Mouse (Mus musculus) forebrain, embryonic 10.5 days (tissue): ENCODE measurements around the gene Hcn2. TPM values are rescaled to one million over a fixed set of nuclear protein-coding genes. Genes with fewer than 3 reads are reported as not detected.

Source experiments
- DNase-seq: peaks from one replicate; pipeline ENCODE4 v3.0.0-alpha.2; 2017; ENCODE audit warnings: low spot score; ENCODE audit errors: extremely low spot score
- H3K27ac ChIP-seq: fragments of 300-500 bp; sonication (generic); 2 replicates; pipeline ENCODE4 v1.5.1; 2016; ENCODE audit warnings: mild to moderate bottlenecking
- H3K27me3 ChIP-seq: fragments of 300-500 bp; sonication (generic); 2 replicates; pipeline ENCODE4 v1.6.1; 2016; ENCODE audit warnings: mild to moderate bottlenecking; ENCODE audit not compliant: poor library complexity, severe bottlenecking
- H3K36me3 ChIP-seq: fragments of 300-500 bp; sonication (generic); replicated peaks from 2 replicates; pipeline ENCODE4 v1.6.1; 2016; ENCODE audit warnings: mild to moderate bottlenecking, moderate library complexity
- H3K4me1 ChIP-seq: fragments of 300-500 bp; sonication (generic); 2 replicates; pipeline ENCODE4 v1.6.1; 2016
- H3K4me3 ChIP-seq: fragments of 300-500 bp; sonication (generic); 2 replicates; pipeline ENCODE4 v1.5.1; 2016; ENCODE audit warnings: mild to moderate bottlenecking, moderate library complexity
- H3K9me3 ChIP-seq: fragments of 300-500 bp; sonication (generic); 2 replicates; pipeline ENCODE4 v1.6.1; 2016; ENCODE audit warnings: mild to moderate bottlenecking, moderate library complexity
- WGBS: fragments of 180-500 bp; shearing (Covaris S2); methylation state at CpG from one replicate; pipeline ENCODE4 v1.1.7; 2016; 5-methylcytosine and 5-hydroxymethylcytosine counted together
- polyA plus RNA-seq: library from polyadenylated mRNA; unstranded; fragments of >200 nt; fragmentation: Nextera tagmentation; extraction: Ambion mirVana; gene quantifications from 2 replicates; pipeline ENCODE4 v1.2.1, GENCODE M21; 2016

Hcn2 gene
- polyA plus RNA-seq, 1 experiment from 2014 or later = not detected

DNA sequence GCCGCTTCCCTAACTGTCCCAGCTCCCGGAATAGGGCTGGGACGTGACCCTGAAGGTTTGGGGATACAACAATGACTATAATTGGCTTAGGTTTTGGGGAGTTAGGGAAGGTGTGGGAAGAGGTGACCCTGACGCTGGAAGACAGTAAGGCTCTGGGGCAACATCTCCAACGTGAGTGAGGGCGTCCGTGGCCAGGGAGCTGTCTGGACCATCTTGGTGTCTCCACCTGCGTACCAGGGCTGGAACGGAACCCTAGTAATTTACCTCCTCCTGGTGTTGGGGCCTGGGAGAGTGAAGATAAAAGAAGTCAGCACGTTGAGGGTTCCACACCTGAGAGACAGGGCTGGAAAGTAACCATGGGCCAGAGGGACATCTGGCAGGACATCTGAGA lies 11.5 kb upstream of the Hcn2 start:
- Histone ChIP-seq H3K27ac (peak overlapping the region; percentile 98), H3K4me1 (peaks cover 67% of the 10 kb centered on the region), H3K36me3 (peaks cover 41% of the 10 kb centered on the region), H3K9me3 (no peaks in the 10 kb centered on the region), H3K27me3 (no peaks in the 10 kb centered on the region), H3K4me3 (peak overlapping the region; percentile 86)
- no peak for DNase-seq
- WGBS = 5% methylated on average over 10 of the region's 10 CpGs

DNA sequence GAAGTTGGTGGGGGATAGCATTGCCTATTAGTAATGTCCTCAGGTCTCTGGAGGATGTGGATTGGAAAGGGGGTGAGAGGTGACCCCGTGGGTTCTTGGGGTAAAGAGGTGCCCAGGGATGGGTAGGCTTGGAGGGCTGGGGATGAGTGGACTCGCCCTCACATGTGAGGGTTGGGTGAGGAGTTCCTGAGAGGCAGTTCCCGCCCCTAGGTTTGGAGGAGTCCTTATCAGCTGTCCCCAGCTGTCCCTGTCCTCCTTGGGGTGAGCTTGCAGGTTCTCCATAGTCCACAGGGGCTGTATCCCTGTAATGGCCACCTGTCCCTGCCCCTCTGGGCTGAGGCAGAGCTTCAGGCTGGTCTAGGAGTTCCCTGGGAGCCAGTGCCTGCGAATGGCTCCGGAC lies 10.5 kb upstream of the Hcn2 start:
- Histone ChIP-seq H3K27ac (peak overlapping the region; percentile 98), H3K4me3 (peak overlapping the region; percentile 86), H3K36me3 (peaks cover 51% of the 10 kb centered on the region), H3K27me3 (no peaks in the 10 kb centered on the region), H3K9me3 (no peaks in the 10 kb centered on the region), H3K4me1 (peaks cover 62% of the 10 kb centered on the region)
- no peak for DNase-seq
- 79% methylated on average over 5 of the region's 5 CpGs for WGBS

DNA sequence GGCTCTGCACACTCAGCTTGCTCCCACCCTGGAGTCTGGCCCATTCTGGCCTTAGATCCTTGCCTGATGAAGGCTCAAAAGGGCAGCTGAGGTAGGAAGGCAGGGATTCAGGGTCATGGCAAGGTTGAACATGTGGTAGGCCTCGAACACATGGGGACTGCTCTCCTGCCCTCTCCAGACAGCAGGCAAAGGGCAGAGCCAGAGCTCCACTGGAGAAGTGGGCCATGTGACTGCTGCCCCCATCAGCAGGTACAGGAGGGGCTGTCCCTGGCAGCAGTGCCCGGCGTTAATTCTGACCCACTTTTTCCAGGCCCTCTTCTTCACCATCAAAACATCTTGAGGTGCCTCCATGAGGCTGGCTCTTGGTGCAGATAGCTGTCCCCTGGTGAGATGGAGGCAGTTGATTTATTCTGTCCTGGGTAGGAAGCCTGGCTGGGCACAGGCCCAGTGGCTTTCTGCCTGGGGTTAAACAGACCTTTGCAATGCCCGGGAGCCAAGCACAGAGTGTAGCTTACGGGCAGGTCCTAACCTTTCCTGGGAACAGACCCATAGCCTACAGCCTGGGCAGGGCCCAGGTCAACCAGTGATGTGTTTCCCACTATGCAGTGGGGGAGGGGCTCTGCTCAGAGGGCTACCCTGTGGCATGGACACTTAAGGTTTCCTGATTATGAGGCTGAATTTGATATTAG lies 9.9 kb upstream of the Hcn2 start:
- Histone ChIP-seq H3K27me3 (no peaks in the 10 kb centered on the region), H3K27ac (peak overlapping the region; percentile 98), H3K4me3 (peak overlapping the region; percentile 86), H3K4me1 (peaks cover 56% of the 10 kb centered on the region), H3K36me3 (peaks cover 57% of the 10 kb centered on the region), H3K9me3 (no peaks in the 10 kb centered on the region)
- 84% methylated on average over 5 of the region's 5 CpGs for WGBS
- no peak for DNase-seq

DNA sequence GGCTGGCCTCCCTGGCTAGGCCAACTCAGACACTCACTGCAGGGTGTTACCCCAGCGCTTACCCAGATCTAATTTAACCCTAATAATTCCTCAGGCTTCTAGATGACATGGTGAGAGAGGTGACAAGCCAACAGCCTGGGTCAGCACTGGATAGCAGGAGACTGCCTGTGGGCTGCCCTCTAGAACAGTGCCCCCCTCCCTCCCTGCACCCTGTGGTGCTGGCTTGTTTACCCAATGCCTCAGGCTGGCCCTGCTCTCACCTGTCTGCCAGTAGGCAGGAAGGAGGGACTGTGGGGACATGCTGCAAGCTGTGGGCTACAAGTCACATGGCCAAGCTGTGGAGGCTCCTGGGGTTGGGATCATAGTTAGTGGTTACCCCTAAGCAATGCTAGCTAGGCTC lies 9.3 kb upstream of the Hcn2 start:
- peak overlapping the region; percentile 86; the same call in 1 of the 2 replicates for H3K4me3 ChIP-seq

DNA sequence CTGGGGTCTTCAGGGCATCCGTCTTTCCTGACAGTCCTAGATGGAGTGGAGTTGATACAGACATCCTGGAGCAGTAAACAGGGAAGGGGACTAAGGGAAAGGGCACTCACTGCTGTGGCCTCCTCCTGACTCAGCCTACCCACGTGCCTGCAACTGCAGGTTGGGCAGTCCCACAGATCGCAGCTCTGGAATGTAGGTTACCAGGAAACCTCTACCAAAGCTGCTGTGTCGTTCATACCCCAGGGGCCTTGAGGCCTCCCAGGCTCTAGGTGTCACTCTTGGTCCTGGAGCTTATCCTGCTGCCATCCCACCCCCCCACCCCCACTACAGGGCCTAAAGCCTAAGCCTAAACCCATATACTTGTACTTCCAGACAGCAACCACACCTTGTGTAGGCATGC lies 8.7 kb upstream of the Hcn2 start:
- DNase-seq = no peak
- H3K9me3 ChIP-seq = no peaks in the 10 kb centered on the region
- 81% methylated on average over 4 of the region's 4 CpGs for WGBS
- H3K27me3 ChIP-seq = no peaks in the 10 kb centered on the region
- no peak overlapping the region for H3K27ac ChIP-seq
- H3K4me1 ChIP-seq = peaks cover 51% of the 10 kb centered on the region
- peaks cover 67% of the 10 kb centered on the region for H3K36me3 ChIP-seq
- H3K4me3 ChIP-seq = peak overlapping the region; percentile 18

More for the DNA sequence above, 9.3 kb upstream of the Hcn2 start:
- Histone ChIP-seq H3K9me3 (no peaks in the 10 kb centered on the region), H3K27ac (no peak overlapping the region), H3K27me3 (no peaks in the 10 kb centered on the region), H3K4me1 (peaks cover 51% of the 10 kb centered on the region), H3K36me3 (peaks cover 63% of the 10 kb centered on the region)
- no peak for DNase-seq
- WGBS = 93% methylated on average over 1 of the region's 1 CpGs

DNA sequence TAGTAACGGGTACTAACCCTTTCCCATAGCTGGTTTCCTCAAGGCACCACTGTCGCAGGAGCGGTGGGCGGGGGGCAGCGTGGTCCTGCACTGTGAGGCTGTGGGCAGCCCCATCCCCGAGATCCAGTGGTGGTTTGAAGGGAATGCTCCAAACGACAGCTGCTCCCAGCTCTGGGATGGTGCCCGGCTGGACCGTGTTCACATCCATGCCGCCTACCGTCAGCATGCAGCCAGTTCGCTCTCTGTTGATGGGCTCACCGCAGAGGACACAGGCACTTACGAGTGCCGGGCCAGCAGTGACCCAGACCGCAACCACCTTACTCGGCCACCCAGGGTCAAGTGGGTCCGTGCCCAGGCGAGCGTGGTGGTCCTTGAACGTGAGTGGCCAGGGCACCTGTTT lies 7.8 kb upstream of the Hcn2 start:
- WGBS = 91% methylated on average over 21 of the region's 21 CpGs
- H3K4me3 ChIP-seq = no peak overlapping the region; the same call in 1 of the 2 replicates
- no peaks in the 10 kb centered on the region for H3K9me3 ChIP-seq
- H3K27me3 ChIP-seq = 0 out of 2 replicates have a peak, but pooled peaks cover under 1% of the 10 kb centered on the region
- H3K27ac ChIP-seq = 0 out of 2 replicates have a peak overlapping the region, but pooled peaks have one; percentile 20
- peaks cover 67% of the 10 kb centered on the region for H3K36me3 ChIP-seq
- DNase-seq = no peak
- peaks cover 50% of the 10 kb centered on the region for H3K4me1 ChIP-seq

DNA sequence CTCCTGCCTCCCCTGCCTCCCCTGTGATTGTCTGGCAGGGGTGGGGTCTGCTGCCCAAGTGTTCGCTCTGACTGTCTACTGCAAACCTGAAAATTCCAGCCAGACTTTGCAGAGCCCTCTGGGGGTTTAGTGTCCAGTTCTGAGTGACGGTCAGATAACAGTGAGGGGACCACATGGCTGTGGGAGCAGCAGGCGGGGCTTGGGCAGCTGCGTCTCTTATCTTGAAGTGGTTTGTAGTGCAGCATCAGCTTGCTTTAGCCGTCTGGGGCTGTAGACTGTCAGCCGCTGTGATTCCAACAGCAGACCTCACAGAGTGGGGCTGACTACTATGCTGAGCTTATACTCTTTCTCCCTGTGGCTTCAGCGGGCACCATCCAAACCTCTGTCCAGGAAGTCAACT lies 7.1 kb upstream of the Hcn2 start:
- no peak overlapping the region for H3K27ac ChIP-seq
- H3K36me3 ChIP-seq = peaks cover 67% of the 10 kb centered on the region
- H3K27me3 ChIP-seq = peaks cover 6% of the 10 kb centered on the region
- WGBS = 86% methylated on average over 7 of the region's 7 CpGs
- no peak for DNase-seq
- H3K9me3 ChIP-seq = no peaks in the 10 kb centered on the region
- H3K4me1 ChIP-seq = peaks cover 47% of the 10 kb centered on the region
- no peak overlapping the region; the same call in 1 of the 2 replicates for H3K4me3 ChIP-seq

DNA sequence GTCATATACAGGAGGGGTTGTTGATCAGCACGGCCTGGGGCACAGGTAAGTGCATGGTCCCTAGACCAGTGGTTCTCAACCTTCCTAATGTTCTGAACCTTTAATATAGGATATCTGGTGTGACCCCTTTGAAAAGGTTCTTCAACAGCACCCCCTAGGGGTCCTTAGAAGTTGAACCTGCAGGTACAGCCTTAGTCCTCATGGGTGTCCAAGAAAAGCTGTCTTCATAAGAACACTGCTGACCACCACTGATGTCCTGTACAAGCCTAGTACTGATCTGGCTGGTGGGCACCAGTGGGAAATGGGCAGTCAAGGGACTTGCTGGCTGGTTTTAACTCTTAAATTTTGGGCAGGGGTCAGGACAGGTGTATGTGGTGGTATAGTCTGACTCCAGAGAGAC lies 4.4 kb upstream of the Hcn2 start:
- peaks cover 34% of the 10 kb centered on the region for H3K27me3 ChIP-seq
- H3K4me1 ChIP-seq = peaks cover 33% of the 10 kb centered on the region
- H3K9me3 ChIP-seq = no peaks in the 10 kb centered on the region
- no peak for DNase-seq
- H3K27ac ChIP-seq = no peak overlapping the region
- 84% methylated on average over 1 of the region's 1 CpGs for WGBS
- no peak overlapping the region for H3K4me3 ChIP-seq
- peaks cover 56% of the 10 kb centered on the region for H3K36me3 ChIP-seq

DNA sequence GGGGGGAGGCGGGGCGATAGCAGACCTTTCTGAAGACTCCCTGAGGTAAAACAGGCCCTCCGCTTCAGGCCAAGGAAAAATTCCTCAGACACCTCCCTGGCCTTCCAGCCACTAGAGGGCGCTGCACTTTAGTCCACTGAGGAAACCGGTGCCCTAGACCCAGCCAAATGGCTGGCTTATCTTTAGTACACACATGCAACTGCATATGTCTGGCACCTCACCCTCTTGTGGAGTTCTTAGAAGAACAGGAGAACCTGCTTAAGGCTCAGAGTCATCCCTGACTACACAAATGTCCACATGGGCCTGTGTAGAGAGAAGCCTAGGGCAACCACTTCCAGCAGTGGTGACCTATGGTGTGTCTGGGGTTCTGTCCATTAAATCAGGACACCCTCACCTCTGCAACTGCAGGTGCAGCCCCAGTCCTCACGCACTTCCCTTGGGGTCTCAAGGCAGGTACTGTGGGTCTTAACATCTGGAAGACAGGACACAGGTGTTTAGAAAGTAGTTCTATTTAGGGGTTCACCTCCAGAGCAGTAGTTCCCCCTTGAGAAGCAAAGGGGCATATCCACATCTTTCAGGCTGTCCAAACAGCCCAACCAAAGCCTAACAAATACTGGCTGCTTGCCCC lies 3.8 kb upstream of the Hcn2 start:
- peak; percentile 81 for DNase-seq
- Histone ChIP-seq H3K9me3 (no peaks in the 10 kb centered on the region), H3K4me3 (no peak overlapping the region), H3K27me3 (peaks cover 40% of the 10 kb centered on the region), H3K27ac (no peak overlapping the region), H3K36me3 (peaks cover 50% of the 10 kb centered on the region), H3K4me1 (peaks cover 33% of the 10 kb centered on the region)
- WGBS = 9% methylated on average over 4 of the region's 6 CpGs

DNA sequence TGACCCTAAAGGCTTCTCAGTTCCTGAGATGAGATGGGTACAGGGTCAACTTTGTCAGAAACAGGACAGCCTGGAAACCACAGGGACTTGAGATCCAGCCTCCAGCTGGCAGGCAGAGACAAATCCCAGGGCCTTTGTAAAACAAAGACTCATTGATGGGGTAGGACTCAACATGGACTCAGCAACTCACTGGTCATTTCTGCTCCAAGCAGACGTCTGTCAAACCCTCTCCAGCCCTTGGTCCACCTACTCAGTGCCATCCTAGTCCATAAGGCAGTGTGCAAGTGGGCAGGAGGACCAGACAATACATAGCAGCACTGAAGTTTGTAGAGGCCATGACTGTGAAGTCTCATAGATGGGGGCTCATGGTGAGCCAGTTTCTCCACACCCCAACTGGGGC lies 3.3 kb upstream of the Hcn2 start:
- H3K4me3 ChIP-seq = no peak overlapping the region
- H3K27ac ChIP-seq = no peak overlapping the region
- H3K36me3 ChIP-seq = peaks cover 44% of the 10 kb centered on the region
- 33% methylated on average over 1 of the region's 1 CpGs for WGBS
- DNase-seq = no peak
- peaks cover 31% of the 10 kb centered on the region for H3K4me1 ChIP-seq
- H3K27me3 ChIP-seq = peaks cover 45% of the 10 kb centered on the region
- H3K9me3 ChIP-seq = no peaks in the 10 kb centered on the region

DNA sequence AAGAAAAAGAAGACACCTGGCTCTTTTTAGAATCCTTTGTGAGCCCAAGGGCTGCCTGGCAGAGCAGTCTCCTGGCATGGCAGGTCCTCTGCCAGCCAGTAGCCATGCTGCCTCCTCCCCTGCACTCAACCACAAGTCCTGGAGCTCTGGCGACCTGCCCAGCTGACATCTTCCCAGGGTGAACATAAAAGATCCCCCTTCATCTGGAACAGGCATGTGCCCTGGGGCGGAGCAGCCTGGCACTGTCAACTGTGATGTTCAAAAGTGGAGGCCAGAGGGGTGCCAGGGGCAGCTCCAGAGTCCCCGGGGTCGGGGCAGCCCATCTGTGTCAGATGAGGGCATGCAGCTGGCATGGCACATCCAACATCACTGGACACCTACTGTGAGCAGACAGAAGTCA lies 1.4 kb upstream of the Hcn2 start:
- Histone ChIP-seq H3K27ac (no peak overlapping the region), H3K27me3 (peaks cover 63% of the 10 kb centered on the region), H3K4me3 (no peak overlapping the region), H3K4me1 (peaks cover 18% of the 10 kb centered on the region), H3K36me3 (peaks cover 26% of the 10 kb centered on the region), H3K9me3 (no peaks in the 10 kb centered on the region)
- 69% methylated on average over 4 of the region's 4 CpGs for WGBS
- DNase-seq = no peak

DNA sequence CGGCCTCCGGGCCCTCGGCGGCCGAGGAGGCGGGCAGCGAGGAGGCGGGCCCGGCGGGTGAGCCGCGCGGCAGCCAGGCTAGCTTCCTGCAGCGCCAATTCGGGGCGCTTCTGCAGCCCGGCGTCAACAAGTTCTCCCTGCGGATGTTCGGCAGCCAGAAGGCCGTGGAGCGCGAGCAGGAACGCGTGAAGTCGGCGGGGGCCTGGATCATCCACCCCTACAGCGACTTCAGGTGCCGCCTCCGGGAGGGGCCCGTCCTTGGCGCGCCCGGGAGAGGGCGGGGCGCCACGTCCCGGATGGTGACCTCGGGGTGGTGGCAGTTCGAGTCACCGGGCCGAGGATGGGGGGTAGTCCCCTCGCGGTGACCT lies 538 bp downstream of the Hcn2 start:
- peaks cover 70% of the 10 kb centered on the region for H3K27me3 ChIP-seq
- no peaks in the 10 kb centered on the region for H3K9me3 ChIP-seq
- peak overlapping the region; percentile 9; the same call in 1 of the 2 replicates for H3K27ac ChIP-seq
- H3K4me1 ChIP-seq = peaks cover 19% of the 10 kb centered on the region
- under 1% methylated on average over 44 of the region's 44 CpGs for WGBS
- peak overlapping the region; percentile 71 for H3K4me3 ChIP-seq
- DNase-seq = no peak
- H3K36me3 ChIP-seq = peaks cover 6% of the 10 kb centered on the region

DNA sequence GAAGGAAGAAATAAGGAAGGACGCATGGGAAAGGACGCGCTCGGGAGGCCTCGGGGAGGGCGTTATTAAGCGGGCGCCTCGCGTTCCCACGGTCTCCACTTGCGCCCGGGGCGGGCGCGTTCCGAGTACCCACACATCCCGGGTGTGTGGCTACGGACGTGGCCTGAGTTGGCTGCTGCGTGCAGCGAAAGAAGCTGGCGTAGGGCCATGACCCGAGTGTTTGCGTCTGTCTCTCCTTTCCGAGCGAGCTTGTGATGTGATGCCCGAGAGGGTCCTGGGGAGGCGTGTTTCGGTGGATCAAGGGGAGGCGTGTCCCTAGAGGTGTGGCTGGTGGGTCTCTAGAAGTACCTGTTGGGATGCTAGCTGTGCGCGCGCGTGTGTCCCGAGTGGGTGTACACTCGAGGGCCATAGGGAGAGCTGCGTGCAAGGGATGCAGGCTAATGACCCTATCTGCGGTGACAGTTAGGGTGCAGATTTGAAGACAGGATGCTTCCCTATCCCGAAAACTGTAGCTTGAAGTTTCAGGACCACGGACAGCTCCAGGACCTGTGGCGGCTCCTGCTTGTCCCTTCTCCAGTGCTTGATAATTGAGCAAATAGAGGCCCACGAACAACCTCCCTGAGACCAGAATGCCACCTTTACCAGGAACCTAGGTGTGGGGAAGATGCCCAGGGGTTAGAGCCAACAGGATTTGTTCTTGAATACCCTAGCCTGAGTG lies 1.4 kb downstream of the Hcn2 start:
- Histone ChIP-seq H3K27me3 (peaks cover 70% of the 10 kb centered on the region), H3K27ac (no peak overlapping the region), H3K9me3 (no peaks in the 10 kb centered on the region), H3K4me3 (peak overlapping the region; percentile 71), H3K4me1 (peaks cover 27% of the 10 kb centered on the region), H3K36me3 (no peaks in the 10 kb centered on the region)
- WGBS = 4% methylated on average over 43 of the region's 43 CpGs
- DNase-seq = peak; percentile 80
